Mouse (Mus musculus): ENCODE measurements around the gene Stk17b.

DNA sequence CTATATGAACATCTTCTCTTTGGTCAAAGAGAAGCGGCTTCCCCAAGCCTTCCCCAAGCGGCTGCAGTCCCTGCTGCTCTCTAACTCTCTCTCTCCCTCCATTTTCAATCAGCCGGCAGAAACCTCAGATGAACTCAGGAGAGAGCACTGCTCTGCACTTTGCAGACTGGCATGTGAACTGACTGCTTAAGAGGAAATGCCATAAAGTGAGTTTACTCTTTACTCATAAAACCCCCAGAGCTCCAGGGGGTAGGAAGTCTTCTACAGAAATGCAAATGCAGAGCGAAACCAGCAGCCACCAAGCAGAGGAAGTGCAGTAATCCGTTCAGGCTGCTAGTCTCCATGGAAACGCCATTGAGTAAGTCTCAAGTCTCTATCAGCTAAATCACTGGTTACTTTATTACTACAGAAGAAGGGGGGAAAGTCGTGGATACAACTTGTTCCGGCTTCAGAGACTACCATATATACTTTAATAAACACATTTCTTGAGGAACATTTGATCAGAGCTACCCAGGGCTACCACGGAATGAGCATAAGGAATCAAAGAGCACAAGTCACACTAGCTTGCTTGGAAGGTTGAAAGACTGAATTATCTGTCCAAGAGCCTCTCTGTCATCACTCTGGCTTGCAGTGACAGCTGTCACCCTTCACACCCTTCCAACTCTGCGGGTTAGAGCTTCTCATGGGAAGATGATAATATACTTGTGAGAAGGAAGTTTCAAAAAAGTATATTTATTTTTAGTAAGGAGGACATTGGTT is 38.8 kb upstream of the Stk17b start:
- TF ChIP-seq HCFC1 (IDR thresholded peaks at IDR 0.05; ENCODE audit: borderline replicate concordance, insufficient read depth, low read length) (no peak), ZNF384 (IDR thresholded peaks at IDR 0.05; ENCODE audit: low read depth, low read length) (no peak)
